Mouse (Mus musculus): ENCODE results near the gene Aqp12.
"Not testable (repeated sequence)": the region's sequence is repeated elsewhere in the genome, so short reads cannot be mapped to it uniquely, and the experiment has no call there.

The Aqp12 gene

DNA sequence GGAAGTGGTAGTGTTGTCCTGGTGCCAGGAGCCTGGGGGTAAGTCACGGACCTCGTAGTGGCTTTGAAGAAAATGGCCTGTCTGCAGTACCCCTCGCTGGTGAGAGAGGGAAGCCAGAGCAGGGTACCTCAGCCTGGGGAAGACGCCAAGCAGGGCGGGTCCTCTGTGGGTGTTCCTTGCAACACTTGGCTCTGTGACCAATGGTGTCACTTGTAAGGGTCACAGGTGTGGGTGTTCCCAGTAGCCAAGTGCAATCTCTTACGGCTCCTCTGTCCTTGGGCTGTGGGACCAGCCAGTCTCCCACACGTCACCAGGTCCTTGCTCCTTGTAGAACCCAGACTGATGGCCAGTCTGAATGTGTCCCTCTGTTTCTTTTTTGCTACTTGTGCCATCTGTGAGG lies at the start of gene Aqp12:
TSS of gene Aqp12 (plus strand) at position 274 of the 400 bp plus-strand sequence.
- no peak for DNase-seq (ENCODE audit: low read depth, low spot score)

GRCm38 (mm10) chr1:92956571-92957335 lies 49.4 kb upstream of the Aqp12 start:
- DNase-seq (ENCODE audit: low read depth, low spot score), result not testable (repeated sequence)

GRCm38 (mm10) chr1:92958999-92959398 lies 47.1 kb upstream of the Aqp12 start:
- no peak for DNase-seq (ENCODE audit: low read depth, low spot score)

DNA sequence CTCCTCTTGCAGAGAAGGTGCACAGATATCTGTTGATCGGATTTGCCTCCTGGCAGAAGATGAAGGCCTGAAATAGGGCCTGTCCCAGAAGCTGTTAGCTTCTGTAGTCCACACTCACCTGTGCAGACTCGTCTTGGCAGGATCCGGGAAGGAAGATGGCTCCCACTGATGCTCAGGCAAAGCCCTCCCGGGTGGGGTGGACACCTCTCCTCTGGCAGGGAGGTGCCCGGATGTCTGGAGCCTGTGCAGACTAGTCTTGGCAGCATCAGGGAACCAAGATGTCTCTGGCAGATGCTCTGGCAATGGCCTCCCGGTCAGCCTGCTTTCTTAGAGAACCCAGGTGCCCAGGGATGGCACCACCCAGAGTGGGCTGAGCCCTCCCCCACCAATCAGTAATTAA lies 35.3 kb upstream of the Aqp12 start:
- DNase-seq (ENCODE audit: low read depth, low spot score), result not testable (repeated sequence)

DNA sequence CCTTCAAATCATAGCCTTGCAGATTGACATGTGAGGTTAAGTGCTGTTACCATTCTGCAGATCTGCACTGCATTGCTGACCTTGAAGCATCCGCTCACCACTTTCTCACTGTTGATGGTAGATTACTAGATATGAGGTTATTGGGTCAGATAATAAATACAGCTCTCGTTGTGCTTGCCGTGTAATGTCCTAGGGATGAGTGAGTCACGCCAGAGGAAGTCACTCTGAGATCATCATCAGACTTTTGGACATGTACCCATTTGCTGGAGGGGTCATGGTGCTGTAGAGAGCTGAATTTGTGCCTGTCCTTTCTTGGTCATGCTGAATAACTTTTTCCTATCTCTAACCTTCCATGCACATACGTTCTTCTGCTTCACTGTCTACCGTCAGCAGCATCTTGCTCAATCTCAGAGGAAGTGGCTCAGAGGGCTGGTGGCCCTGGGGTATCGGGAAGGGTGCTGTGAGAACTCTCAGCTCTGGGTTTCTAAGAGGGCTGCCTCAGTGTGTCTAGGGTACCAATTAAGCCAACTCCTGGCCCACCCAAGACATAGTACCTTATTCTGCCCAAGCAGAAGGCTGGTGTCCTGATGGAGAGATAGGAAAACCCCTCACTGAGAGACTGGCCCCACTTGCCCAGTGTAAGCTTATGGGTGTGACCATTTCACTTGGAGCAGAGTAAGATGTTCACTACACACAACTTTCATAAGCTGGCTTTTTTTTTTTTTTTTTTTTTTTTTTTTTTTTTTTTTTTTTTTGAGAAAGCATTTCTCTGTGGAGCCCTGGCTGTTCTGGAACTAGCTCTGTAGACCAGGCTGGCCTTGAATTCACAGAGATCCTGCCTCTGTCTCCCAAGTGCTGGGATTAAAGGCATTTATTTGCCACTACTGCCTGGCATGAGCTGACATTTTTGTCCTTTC lies 34.0 kb upstream of the Aqp12 start:
- no peak for DNase-seq (ENCODE audit: low read depth, low spot score)

GRCm38 (mm10) chr1:92972854-92973253 lies 33.3 kb upstream of the Aqp12 start:
- DNase-seq (ENCODE audit: low read depth, low spot score), result no peak

DNA sequence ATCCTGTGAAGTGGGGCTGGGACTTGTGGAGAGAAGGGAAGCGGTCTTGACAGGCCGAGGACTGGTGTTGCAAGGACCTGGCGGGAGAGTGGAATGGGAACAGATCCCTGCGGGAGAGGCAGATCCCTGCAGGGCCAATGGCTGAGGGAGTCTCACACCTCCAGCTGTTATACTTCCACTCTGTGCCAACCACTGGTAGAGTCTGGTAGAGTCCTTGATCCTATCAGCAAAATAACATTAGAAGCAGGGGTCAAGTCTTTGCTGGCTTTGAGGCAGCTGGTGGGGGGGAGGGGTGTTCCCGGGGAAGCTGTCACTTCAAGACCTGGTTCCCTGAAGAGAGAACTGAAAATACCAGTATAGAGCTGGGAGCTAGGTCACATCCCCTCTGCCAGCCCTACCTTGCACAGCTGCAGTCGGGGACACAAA lies 30.0 kb upstream of the Aqp12 start:
- no peak for DNase-seq (ENCODE audit: low read depth, low spot score)

GRCm38 (mm10) chr1:92978645-92979044 lies 27.5 kb upstream of the Aqp12 start:
- DNase-seq (ENCODE audit: low read depth, low spot score), result peak; percentile 7

GRCm38 (mm10) chr1:92979073-92979602 lies 27.0 kb upstream of the Aqp12 start:
- DNase-seq (ENCODE audit: low read depth, low spot score), result no peak

- no peak for DNase-seq (ENCODE audit: low read depth, low spot score)
These were observed 24.9 kb upstream of the Aqp12 start for GRCm38 (mm10) chr1:92981056-92981845.

DNA sequence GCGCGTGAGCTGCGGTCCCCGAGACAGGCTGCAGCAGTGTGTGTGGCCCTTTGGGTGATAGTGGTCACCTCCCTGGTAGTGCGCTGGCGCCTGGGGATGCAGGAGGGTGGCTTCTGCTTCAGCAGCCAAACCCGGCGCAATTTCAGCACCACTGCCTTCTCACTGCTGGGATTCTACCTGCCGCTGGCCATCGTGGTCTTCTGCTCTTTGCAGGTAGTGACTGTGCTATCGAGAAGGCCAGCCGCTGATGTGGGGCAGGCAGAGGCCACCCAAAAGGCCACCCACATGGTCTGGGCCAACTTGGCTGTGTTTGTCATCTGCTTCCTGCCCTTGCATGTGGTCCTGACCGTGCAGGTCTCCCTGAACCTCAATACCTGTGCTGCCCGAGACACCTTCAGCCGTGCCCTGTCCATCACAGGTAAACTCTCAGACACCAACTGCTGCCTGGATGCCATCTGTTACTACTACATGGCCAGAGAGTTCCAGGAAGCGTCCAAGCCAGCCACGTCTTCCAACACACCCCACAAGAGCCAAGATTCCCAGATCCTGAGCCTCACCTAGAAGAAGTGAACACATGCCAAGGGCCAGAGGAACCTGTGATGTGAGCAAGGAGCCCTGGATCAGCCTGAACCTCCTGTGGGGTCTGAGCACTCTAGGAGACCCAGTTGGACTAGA lies 23.1 kb upstream of the Aqp12 start:
- DNase-seq (ENCODE audit: low read depth, low spot score), result no peak

DNA sequence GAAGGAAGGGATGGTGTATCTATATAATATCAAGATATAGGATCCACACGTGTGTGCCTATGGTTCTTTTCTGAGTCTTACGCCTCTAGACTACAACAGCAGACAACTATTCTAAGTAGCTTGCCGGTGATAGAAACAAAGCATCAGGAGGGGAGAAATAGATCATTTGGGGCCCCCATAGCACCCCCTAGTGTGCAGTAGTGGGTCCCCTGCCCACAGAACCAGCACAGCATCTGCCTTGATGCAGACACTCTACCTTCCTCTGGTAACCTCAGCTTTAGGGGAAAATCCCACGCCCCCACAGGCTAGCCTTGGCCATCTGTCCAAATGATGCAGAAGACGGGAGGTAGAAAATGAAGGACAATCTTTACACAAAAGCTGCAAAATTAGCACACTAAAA lies 21.1 kb upstream of the Aqp12 start:
- no peak for DNase-seq (ENCODE audit: low read depth, low spot score)

DNA sequence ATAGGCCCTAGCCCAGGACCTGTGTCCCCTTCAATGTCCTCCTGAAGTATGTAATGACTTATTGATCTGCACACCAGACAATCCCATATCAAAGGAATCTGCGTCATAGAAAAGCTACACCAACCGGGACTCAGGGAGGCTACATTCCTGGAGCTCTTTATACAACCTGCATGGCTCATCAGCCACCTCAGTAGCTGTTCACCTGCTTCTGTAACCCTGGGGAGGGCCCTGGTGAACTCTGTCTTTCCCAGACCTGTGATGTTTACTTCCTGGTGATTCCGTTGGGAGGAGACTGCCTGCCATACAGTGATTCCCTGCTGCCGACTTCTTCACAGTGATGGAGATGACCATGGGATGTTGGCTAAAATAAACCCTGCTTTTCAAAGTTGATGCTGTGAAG lies 17.2 kb upstream of the Aqp12 start:
- DNase-seq (ENCODE audit: low read depth, low spot score), result no peak

- no peak for DNase-seq (ENCODE audit: low read depth, low spot score)
These were observed 16.2 kb upstream of the Aqp12 start for GRCm38 (mm10) chr1:92989891-92990290.

- DNase-seq (ENCODE audit: low read depth, low spot score), result no peak
These were observed 13.8 kb upstream of the Aqp12 start for GRCm38 (mm10) chr1:92992214-92992855.

DNA sequence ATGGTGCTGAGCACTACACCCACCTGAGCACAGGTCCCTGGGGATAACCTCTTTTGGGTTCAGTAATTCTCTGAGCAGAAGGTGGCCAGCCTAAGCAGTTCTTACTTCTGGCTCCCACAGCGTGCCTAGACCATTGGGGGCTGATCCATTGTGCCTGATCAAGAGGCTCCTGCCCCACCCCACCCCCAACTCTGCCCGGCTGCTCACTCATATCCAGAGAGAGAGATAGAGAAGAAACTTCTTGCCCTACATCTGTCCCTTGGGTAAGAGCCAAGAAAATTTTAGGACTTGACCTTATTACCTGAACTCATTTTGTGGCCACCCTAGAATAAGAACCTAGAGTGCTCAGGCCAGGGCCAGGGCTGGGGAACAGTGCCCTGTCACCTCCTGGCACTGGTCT lies 13.3 kb upstream of the Aqp12 start:
- DNase-seq (ENCODE audit: low read depth, low spot score), result no peak

DNA sequence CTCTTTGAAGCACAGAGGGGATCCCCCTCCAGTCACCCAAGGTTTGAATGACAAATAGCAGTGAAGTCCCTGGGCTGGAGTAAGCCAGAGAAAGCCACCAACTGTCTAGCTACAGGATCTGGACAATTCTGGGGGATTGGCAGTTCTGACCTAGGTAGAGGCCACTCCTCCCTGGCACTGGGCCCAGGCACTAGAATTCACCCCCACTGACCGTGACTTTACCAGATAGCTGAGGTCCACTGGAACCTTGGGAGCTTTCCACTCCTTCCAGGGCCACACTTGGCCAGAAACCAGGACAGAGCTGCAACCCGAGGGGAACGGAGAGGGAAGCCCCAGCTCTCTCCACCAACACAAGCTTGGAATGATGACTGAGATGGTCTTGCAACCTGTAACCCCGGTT lies 3.1 kb downstream of the Aqp12 start:
- DNase-seq (ENCODE audit: low read depth, low spot score), result no peak

GRCm38 (mm10) chr1:93010731-93011130 lies 4.6 kb downstream of the Aqp12 start:
- DNase-seq (ENCODE audit: low read depth, low spot score), result no peak

GRCm38 (mm10) chr1:93012103-93012585 lies 6.0 kb downstream of the Aqp12 start:
- DNase-seq (ENCODE audit: low read depth, low spot score), result no peak

DNA sequence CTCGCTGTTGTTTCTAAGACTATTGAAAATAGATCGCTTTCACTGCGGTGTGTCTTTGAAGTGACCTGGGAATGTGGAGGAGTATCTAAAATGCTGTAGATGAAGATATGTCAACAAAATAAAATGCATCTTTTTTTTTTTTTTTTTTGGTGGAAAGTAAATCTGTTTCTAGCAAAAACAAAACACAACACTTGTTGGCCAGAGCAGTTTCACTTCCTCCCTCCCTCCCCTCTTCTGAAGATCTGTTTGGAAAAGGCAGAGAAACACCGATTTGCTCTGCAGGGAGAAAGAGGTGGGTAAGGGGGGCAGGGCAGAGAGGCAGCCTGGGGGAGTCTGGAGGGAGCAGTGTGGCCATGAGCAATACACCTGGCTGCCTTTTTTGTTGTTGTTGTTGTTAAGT lies 7.2 kb downstream of the Aqp12 start:
- no peak for DNase-seq (ENCODE audit: low read depth, low spot score)

All from WW6 (cell line).